Mouse (Mus musculus): ENCODE results near the gene Muc2. TPM values are rescaled to one million over a fixed set of nuclear protein-coding genes. Genes with fewer than 3 reads are reported as not detected.
A peak's percentile ranks its signal among the peaks of the same experiment; 100 is the strongest.
"Not testable (repeated sequence)": the region's sequence is repeated elsewhere in the genome, so short reads cannot be mapped to it uniquely, and the experiment has no call there.

Gene Muc2
- polyA plus RNA-seq (2011; ENCODE audit: insufficient read length, low read depth, missing spikeins) = 0.21 and 0.83 TPM in 2 replicates

DNA sequence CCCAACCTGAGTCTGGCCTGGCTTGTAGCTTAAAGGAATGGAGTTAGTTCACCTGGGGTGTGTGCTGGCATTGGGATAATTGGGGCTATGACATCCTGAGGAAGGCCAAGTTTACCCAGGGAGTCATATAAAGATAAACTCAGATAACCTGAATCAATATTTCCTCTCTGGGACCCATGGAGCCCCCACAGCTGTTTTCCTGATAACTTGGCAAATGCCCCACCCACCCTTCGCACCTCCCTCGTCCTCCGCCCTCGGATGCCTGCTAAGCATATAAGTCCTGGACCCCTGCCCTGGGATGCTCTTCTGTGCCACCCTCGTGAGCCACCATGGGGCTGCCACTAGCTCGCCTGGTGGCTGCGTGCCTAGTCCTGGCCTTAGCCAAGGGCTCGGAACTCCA, at the start of gene Muc2:
Gene Muc2 (plus strand): TSS at position 301 of the 400 bp plus-strand sequence.
- Histone ChIP-seq H3K4me1 (ENCODE audit: control insufficient read depth, insufficient read depth, low read length) (no peaks in the 10 kb centered on the region), H3K4me3 (ENCODE audit: insufficient read depth, low read length) (no peak within 1 kb of the TSS), H3K27ac (ENCODE audit: insufficient read depth, low read length) (no peak within 1 kb of the TSS)
- TF ChIP-seq POLR2A (IDR thresholded peaks at IDR 0.05; ENCODE audit: low read depth, low read length) = no peak
- TF ChIP-seq CTCF (IDR thresholded peaks at IDR 0.05; ENCODE audit: borderline replicate concordance, insufficient read depth, low read length) = no peak

DNA sequence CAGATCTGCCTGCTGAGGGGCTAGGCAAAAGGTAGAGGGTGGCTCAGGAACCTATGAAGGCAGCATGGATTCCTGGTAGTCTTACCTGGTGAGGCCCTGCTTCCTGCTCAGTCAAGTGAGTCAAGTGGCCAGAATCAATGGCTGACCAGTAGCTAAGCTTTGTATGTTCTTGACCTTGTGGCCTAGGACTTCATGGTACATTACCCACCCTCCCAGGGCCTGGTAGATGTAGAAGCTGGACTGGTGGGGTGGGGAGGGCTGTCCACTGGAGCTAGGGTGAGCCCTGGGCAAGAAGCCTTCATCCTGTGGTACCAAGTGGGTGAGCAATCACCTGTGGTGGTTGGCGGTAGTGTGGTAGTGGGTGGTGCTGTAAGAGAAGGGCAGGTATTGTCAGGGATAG, 47.8 kb upstream of the Muc2 start:
- TF ChIP-seq CTCF (IDR thresholded peaks at IDR 0.05; ENCODE audit: borderline replicate concordance, insufficient read depth, low read length) (no peak), POLR2A (IDR thresholded peaks at IDR 0.05; ENCODE audit: low read depth, low read length) (no peak)
- Histone ChIP-seq H3K4me3 (ENCODE audit: insufficient read depth, low read length) (no peak overlapping the region), H3K27ac (ENCODE audit: insufficient read depth, low read length) (no peak overlapping the region), H3K4me1 (ENCODE audit: control insufficient read depth, insufficient read depth, low read length) (no peaks in the 10 kb centered on the region)

DNA sequence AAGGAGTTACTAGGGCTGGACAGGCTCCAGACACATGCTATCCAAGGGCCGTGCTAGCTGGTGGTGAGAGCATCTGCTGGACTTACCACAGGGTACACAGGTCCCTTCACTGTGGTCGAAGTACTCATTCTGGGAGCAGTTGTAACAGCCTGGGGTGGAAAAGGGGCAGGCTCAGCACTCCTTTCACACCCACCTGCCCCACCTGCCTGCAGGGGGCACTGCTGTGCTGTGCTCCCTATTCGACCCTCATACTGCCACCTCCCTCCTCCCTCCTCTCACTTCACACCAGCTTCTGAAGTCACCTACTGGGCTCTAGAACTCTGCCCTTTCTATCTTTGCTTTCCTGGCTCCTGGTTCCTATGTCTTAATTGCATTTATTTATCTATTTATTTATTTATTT, 47.0 kb upstream of the Muc2 start:
- TF ChIP-seq POLR2A (IDR thresholded peaks at IDR 0.05; ENCODE audit: low read depth, low read length) = no peak
- peak; percentile 55; the same call in 1 of the 2 replicates for TF ChIP-seq CTCF (IDR thresholded peaks at IDR 0.05; ENCODE audit: borderline replicate concordance, insufficient read depth, low read length)
- H3K4me3 ChIP-seq (ENCODE audit: insufficient read depth, low read length) = no peak overlapping the region
- H3K4me1 ChIP-seq (ENCODE audit: control insufficient read depth, insufficient read depth, low read length) = no peaks in the 10 kb centered on the region
- no peak overlapping the region for H3K27ac ChIP-seq (ENCODE audit: insufficient read depth, low read length)

DNA sequence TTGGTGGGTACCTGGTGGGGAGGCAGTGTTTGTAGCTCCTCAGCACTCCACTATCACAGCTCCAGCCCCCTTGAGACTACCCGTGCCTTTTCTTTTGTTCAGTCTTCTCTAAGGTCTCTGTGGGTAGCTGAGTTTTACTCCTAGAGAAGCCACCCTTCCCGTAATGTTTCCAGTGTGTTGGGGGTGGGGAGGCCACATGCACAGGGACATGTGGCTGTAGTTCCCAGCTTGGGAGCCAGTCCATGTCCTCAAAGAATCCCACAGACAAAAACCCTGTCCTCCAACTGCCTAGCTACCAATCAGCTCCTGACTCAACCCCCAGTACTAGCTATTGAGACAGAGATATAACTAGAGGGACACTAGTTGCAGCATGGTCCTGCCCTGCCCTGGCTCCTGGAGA, 43.1 kb upstream of the Muc2 start:
- no peak overlapping the region for H3K4me3 ChIP-seq (ENCODE audit: insufficient read depth, low read length)
- no peaks in the 10 kb centered on the region for H3K4me1 ChIP-seq (ENCODE audit: control insufficient read depth, insufficient read depth, low read length)
- TF ChIP-seq POLR2A (IDR thresholded peaks at IDR 0.05; ENCODE audit: low read depth, low read length) = no peak
- TF ChIP-seq CTCF (IDR thresholded peaks at IDR 0.05; ENCODE audit: borderline replicate concordance, insufficient read depth, low read length) = no peak
- no peak overlapping the region for H3K27ac ChIP-seq (ENCODE audit: insufficient read depth, low read length)

DNA sequence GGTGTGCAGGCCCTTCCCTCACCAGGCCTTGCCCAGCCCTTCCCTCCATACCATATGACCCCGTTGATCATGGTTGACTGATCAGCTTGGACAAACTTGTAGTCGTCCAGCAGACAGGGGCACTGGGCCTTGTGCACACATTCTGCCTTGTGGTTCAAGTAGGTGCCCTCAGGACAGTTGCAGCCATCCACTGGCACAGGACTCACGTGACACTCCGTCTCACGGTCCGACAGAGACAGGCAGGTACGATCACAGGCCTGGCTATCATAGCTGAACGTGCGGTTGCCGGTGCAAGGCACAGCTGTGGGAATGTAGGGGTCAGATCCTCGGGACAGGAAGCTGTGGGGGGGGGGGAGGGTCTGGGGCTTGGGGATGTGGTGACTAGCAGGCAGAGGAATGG, 42.3 kb upstream of the Muc2 start:
- Histone ChIP-seq H3K4me1 (ENCODE audit: control insufficient read depth, insufficient read depth, low read length) (no peaks in the 10 kb centered on the region), H3K27ac (ENCODE audit: insufficient read depth, low read length) (no peak overlapping the region), H3K4me3 (ENCODE audit: insufficient read depth, low read length) (no peak overlapping the region)
- no peak for TF ChIP-seq POLR2A (IDR thresholded peaks at IDR 0.05; ENCODE audit: low read depth, low read length)
- no peak for TF ChIP-seq CTCF (IDR thresholded peaks at IDR 0.05; ENCODE audit: borderline replicate concordance, insufficient read depth, low read length)

DNA sequence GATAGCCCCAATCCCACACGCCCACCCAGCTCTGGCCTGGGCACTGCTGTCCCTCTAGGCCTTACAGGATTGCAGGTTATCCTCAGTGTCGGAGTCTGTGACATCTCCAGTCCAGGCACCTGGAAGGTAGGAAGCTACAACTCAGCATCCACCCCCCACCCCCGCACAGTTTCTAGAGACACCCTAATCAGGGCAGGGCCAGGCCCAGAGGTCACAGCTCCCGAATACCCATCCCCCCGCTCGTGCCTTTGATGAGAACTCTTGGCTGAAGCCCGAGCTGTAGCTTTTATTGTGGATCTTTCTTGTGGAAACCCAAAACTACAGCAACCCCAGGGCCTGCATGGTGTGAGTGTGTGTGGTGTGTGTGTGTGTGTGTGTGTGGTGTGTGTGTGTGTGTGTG, 37.9 kb upstream of the Muc2 start:
- Histone ChIP-seq H3K4me1 (ENCODE audit: control insufficient read depth, insufficient read depth, low read length) (no peaks in the 10 kb centered on the region), H3K4me3 (ENCODE audit: insufficient read depth, low read length) (no peak overlapping the region), H3K27ac (ENCODE audit: insufficient read depth, low read length) (no peak overlapping the region)
- TF ChIP-seq CTCF (IDR thresholded peaks at IDR 0.05; ENCODE audit: borderline replicate concordance, insufficient read depth, low read length) (no peak), POLR2A (IDR thresholded peaks at IDR 0.05; ENCODE audit: low read depth, low read length) (no peak)

DNA sequence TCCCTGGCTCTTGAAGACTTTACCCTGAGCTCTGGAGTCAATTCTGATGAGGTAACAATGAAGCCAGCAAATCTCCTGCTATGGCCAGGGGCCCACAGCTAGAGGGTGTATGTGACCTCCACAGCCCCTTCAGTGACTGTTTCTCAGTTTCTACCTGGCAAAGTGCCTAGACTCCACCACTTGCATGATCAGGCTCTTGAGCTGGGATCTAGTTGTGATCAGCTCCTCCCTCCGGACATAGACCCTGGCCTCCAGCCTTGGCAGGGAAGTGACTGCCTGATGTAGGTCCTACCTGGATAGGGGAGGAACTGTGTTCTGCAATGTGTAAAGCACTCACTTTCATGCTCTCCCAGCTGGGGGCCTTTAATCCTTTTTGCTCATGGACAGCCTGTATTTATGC, 29.8 kb upstream of the Muc2 start:
- H3K4me1 ChIP-seq (ENCODE audit: control insufficient read depth, insufficient read depth, low read length) = no peaks in the 10 kb centered on the region
- H3K4me3 ChIP-seq (ENCODE audit: insufficient read depth, low read length) = no peak overlapping the region
- TF ChIP-seq POLR2A (IDR thresholded peaks at IDR 0.05; ENCODE audit: low read depth, low read length) (no peak), CTCF (IDR thresholded peaks at IDR 0.05; ENCODE audit: borderline replicate concordance, insufficient read depth, low read length) (no peak)
- H3K27ac ChIP-seq (ENCODE audit: insufficient read depth, low read length) = no peak overlapping the region

DNA sequence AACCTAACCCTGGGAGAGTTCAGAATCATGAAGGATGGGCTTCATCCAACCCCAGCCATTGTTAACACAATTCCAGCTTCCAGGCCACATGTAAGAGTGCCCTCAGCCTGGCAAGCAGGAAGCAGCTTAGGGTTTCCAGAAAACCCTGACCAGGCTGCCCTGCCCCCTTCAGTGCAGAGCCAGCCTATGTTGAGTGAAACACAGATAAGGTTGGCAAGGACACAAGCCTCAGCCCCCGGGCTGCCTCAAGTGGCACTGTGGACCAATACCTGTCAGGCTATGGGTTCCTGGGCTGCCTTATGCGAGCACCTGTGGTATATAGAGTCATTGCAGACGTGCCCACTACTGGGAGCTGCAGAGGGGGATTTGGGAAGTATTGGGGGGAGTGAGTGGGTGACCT, 28.7 kb upstream of the Muc2 start:
- Histone ChIP-seq H3K27ac (ENCODE audit: insufficient read depth, low read length) (no peak overlapping the region), H3K4me1 (ENCODE audit: control insufficient read depth, insufficient read depth, low read length) (no peaks in the 10 kb centered on the region), H3K4me3 (ENCODE audit: insufficient read depth, low read length) (no peak overlapping the region)
- TF ChIP-seq CTCF (IDR thresholded peaks at IDR 0.05; ENCODE audit: borderline replicate concordance, insufficient read depth, low read length) (no peak), POLR2A (IDR thresholded peaks at IDR 0.05; ENCODE audit: low read depth, low read length) (no peak)

DNA sequence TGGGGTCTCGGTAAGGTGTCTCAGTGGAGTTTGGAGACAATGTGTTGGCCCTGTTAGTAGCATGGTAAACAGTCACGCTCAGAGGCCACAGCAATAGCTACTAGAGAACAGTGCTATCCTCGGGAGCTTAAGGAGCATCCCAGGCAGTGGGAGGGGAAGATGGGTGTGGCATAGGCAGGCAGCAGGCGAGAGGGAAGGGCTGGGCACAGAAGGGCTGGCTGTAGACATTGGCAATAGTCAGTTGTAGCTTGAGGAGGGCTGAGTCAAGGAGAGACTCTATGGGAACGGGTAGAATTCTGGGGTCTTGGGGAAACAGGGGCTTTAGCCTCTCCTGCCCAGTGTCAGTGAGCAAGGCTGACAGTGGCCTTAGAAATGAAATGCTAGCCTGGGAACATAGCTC, 27.9 kb upstream of the Muc2 start:
- TF ChIP-seq POLR2A (IDR thresholded peaks at IDR 0.05; ENCODE audit: low read depth, low read length) (no peak), CTCF (IDR thresholded peaks at IDR 0.05; ENCODE audit: borderline replicate concordance, insufficient read depth, low read length) (no peak)
- Histone ChIP-seq H3K27ac (ENCODE audit: insufficient read depth, low read length) (no peak overlapping the region), H3K4me3 (ENCODE audit: insufficient read depth, low read length) (no peak overlapping the region), H3K4me1 (ENCODE audit: control insufficient read depth, insufficient read depth, low read length) (no peaks in the 10 kb centered on the region)

DNA sequence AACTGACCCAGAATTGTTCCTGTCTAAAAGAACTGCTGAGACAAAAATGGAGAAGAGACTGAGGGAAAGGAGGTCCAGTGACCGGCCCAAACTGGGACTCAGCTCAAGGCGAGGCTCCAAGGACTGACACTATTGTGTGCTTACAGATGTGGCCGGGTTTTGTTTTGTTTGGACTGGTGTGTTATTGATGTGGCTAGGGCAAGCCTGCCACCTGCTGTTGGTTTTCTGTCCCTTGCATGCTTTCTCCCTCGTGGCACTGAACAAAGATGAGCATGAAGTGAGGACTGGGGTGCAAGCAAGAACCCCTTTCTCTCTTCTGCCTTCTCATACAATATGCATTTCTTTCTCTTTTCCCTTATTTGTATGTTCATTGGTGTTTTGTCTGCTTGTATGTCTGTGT, 23.9 kb upstream of the Muc2 start:
- Histone ChIP-seq H3K4me1 (ENCODE audit: control insufficient read depth, insufficient read depth, low read length) (no peaks in the 10 kb centered on the region), H3K27ac (ENCODE audit: insufficient read depth, low read length) (no peak overlapping the region), H3K4me3 (ENCODE audit: insufficient read depth, low read length) (no peak overlapping the region)
- TF ChIP-seq POLR2A (IDR thresholded peaks at IDR 0.05; ENCODE audit: low read depth, low read length) (no peak), CTCF (IDR thresholded peaks at IDR 0.05; ENCODE audit: borderline replicate concordance, insufficient read depth, low read length) (peak; percentile 46; the same call in 1 of the 2 replicates)

DNA sequence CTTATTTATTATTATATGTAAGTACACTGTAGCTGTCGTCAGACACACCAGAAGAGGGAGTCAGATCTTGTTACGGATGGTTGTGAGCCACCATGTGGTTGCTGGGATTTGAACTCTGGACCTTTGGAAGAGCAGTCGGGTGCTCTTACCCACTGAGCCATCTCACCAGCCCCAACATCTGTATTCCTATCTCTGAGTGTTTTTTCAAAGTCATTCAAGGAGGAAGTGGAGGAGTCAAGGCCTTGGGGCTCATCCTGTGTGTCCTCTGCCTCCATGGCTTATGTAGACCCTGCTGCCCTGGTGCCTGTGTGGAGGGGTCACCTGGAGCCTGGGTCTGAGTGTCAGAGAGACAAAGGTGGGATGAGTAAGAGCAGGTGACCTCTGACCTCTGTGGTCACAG, 21.0 kb upstream of the Muc2 start:
- H3K4me1 ChIP-seq (ENCODE audit: control insufficient read depth, insufficient read depth, low read length); H3K4me3 ChIP-seq (ENCODE audit: insufficient read depth, low read length); H3K27ac ChIP-seq (ENCODE audit: insufficient read depth, low read length): not testable (repeated sequence)
